Mouse (Mus musculus) hindbrain, embryonic 13.5 days (tissue): ENCODE measurements around the gene Slc45a3. TPM values are rescaled to one million over a fixed set of nuclear protein-coding genes. Genes with fewer than 3 reads are reported as not detected.

ENCODE experiments used
- ATAC-seq: fragments of 200-750 bp; cut with Nextera tagmentation; 2 replicates; pipeline ENCODE4 v1.8.0; 2017; ENCODE audit warnings: moderate TSS enrichment; ENCODE audit not compliant: low FRiP score
- H3K27ac ChIP-seq: fragments of 300-500 bp; sonication (generic); 2 replicates; pipeline ENCODE4 v1.5.1; 2015; ENCODE audit warnings: inconsistent platforms, mild to moderate bottlenecking, moderate library complexity
- H3K27me3 ChIP-seq: fragments of 300-500 bp; sonication (generic); 2 replicates; pipeline ENCODE4 v1.6.1; 2015; ENCODE audit warnings: mild to moderate bottlenecking, inconsistent platforms
- H3K36me3 ChIP-seq: fragments of 300-500 bp; sonication (generic); 2 replicates; pipeline ENCODE4 v1.6.1; 2015; ENCODE audit warnings: mild to moderate bottlenecking, inconsistent platforms
- H3K4me1 ChIP-seq: fragments of 300-500 bp; sonication (generic); replicated peaks from 2 replicates; pipeline ENCODE4 v1.6.1; 2015; ENCODE audit warnings: inconsistent platforms
- H3K4me2 ChIP-seq: fragments of 300-500 bp; sonication (generic); 2 replicates; pipeline ENCODE4 v1.6.1; 2015; ENCODE audit warnings: inconsistent platforms, mild to moderate bottlenecking, moderate library complexity
- H3K4me3 ChIP-seq: fragments of 300-500 bp; sonication (generic); 2 replicates; pipeline ENCODE4 v1.5.1; 2015; ENCODE audit warnings: mild to moderate bottlenecking, inconsistent platforms
- H3K9ac ChIP-seq: fragments of 300-500 bp; sonication (generic); 2 replicates; pipeline ENCODE4 v1.6.1; 2015; ENCODE audit warnings: mild to moderate bottlenecking, inconsistent platforms
- H3K9me3 ChIP-seq: fragments of 300-500 bp; sonication (generic); 2 replicates; pipeline ENCODE4 v1.6.1; 2016; ENCODE audit warnings: inconsistent platforms
- WGBS: fragments of 180-500 bp; shearing (Covaris S2); methylation state at CpG from one replicate; pipeline ENCODE4 v1.1.7; 2015; 5-methylcytosine and 5-hydroxymethylcytosine counted together
- polyA plus RNA-seq: library from polyadenylated mRNA; unstranded; fragments of >200 nt; fragmentation: Nextera tagmentation; extraction: Ambion mirVana; gene quantifications from 2 replicates; pipeline ENCODE4 v1.2.1, GENCODE M21; 2015

Slc45a3 gene
- polyA plus RNA-seq = 1.8 and 4.3 TPM in 2 replicates

GRCm38 (mm10) chr1:131962606-131963084 lies at the start of gene Slc45a3:
TSS of gene Slc45a3 (plus strand) at chr1:131962967.
- peak; percentile 71 for ATAC-seq
- H3K27me3 ChIP-seq = peaks cover 47% of the 10 kb centered on the region
- H3K9me3 ChIP-seq = no peaks in the 10 kb centered on the region
- WGBS = under 1% methylated on average over 34 of the region's 35 CpGs
- H3K4me2 ChIP-seq = peak within 1 kb of the TSS; percentile 99
- H3K9ac ChIP-seq = peak within 1 kb of the TSS; percentile 81
- H3K36me3 ChIP-seq = no peaks in the 10 kb centered on the region
- peaks cover 32% of the 10 kb centered on the region for H3K4me1 ChIP-seq
- H3K4me3 ChIP-seq = peak within 1 kb of the TSS; percentile 84
- no peak within 1 kb of the TSS for H3K27ac ChIP-seq

DNA sequence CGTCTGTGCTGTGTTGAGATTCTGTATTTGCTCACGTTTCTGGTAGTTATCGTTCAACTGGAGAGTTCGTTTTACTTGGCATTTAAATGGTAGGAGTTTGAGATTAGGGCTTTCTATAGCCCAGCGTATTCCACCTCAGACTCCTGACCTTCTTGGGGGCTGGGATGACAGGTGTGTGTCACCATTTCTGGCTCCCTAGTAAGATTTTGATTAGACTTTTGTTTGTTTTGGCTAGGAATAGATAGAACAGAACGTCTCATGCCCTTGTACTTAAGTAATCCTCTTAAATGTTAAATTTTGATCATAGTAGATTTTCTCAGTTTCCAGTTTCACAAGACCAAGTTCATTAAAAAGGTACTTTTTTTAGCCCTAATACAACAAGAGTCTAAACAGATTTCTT lies 45.1 kb upstream of the Slc45a3 start:
- H3K27ac ChIP-seq = no peak overlapping the region
- H3K27me3 ChIP-seq = no peaks in the 10 kb centered on the region
- no peak overlapping the region for H3K4me3 ChIP-seq
- no peak for ATAC-seq
- H3K4me1 ChIP-seq = peaks cover 11% of the 10 kb centered on the region
- peaks cover 32% of the 10 kb centered on the region for H3K36me3 ChIP-seq
- H3K4me2 ChIP-seq = no peak overlapping the region
- no peak overlapping the region for H3K9ac ChIP-seq
- H3K9me3 ChIP-seq = no peaks in the 10 kb centered on the region
- WGBS = 84% methylated on average over 6 of the region's 6 CpGs

- peaks cover 40% of the 10 kb centered on the region for H3K36me3 ChIP-seq
- no peak overlapping the region for H3K4me2 ChIP-seq
- H3K27ac ChIP-seq = no peak overlapping the region
- no peak overlapping the region for H3K4me3 ChIP-seq
- no peaks in the 10 kb centered on the region for H3K9me3 ChIP-seq
- no peak for ATAC-seq
- H3K27me3 ChIP-seq = no peaks in the 10 kb centered on the region
- 97% methylated on average over 2 of the region's 2 CpGs for WGBS
- H3K9ac ChIP-seq = no peak overlapping the region
- H3K4me1 ChIP-seq = 0 out of 2 replicates have a peak, but pooled peaks cover 5% of the 10 kb centered on the region
Observed at GRCm38 (mm10) chr1:131919052-131919451, 43.7 kb upstream of the Slc45a3 start.

- Histone ChIP-seq H3K9me3 (no peaks in the 10 kb centered on the region), H3K4me2 (no peak overlapping the region), H3K36me3 (peaks cover 67% of the 10 kb centered on the region), H3K9ac (no peak overlapping the region), H3K27me3 (no peaks in the 10 kb centered on the region), H3K4me3 (no peak overlapping the region), H3K4me1 (no peaks in the 10 kb centered on the region), H3K27ac (no peak overlapping the region)
- no peak for ATAC-seq
- 98% methylated on average over 3 of the region's 3 CpGs for WGBS
Observed at GRCm38 (mm10) chr1:131922100-131922499, 40.7 kb upstream of the Slc45a3 start.

DNA sequence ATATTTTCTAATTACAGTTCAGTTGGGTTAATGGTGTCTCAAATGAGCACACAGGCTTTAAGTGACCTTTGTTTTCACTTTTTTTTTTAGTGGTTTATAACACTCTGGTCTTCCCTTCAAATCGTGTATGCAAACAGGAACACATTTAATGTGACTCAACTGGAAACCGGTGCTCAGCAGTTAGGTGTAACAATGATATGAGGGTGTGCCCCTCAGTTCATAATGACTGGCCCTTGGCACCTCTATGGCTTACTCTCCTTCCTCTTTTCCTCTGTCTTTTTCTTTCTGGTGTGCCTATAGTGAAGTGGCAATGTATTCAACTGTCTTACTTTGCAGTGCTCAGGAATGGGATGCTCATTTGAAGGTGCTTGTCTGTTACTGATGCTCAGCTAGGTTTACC lies 29.3 kb upstream of the Slc45a3 start:
- Histone ChIP-seq H3K9me3 (no peaks in the 10 kb centered on the region), H3K27me3 (no peaks in the 10 kb centered on the region), H3K4me2 (no peak overlapping the region), H3K9ac (no peak overlapping the region), H3K4me1 (no peaks in the 10 kb centered on the region), H3K27ac (no peak overlapping the region), H3K36me3 (peaks cover 42% of the 10 kb centered on the region), H3K4me3 (no peak overlapping the region)
- no peak for ATAC-seq
- WGBS = 92% methylated on average over 2 of the region's 2 CpGs

- Histone ChIP-seq H3K4me2 (no peak overlapping the region), H3K9ac (no peak overlapping the region), H3K27ac (no peak overlapping the region), H3K4me3 (no peak overlapping the region), H3K4me1 (0 out of 2 replicates have a peak, but pooled peaks cover 2% of the 10 kb centered on the region), H3K27me3 (no peaks in the 10 kb centered on the region), H3K36me3 (peaks cover 11% of the 10 kb centered on the region), H3K9me3 (no peaks in the 10 kb centered on the region)
- peak; percentile 24; the same call in 1 of the 2 replicates for ATAC-seq
- whole genome bisulfite sequencing = 47% methylated on average over 6 of the region's 6 CpGs
Observed at GRCm38 (mm10) chr1:131937659-131938305, 25.0 kb upstream of the Slc45a3 start.

GRCm38 (mm10) chr1:131938811-131939210 lies 24.0 kb upstream of the Slc45a3 start:
- ATAC-seq = no peak
- no peaks in the 10 kb centered on the region for H3K9me3 ChIP-seq
- 0 out of 2 replicates have a peak, but pooled peaks cover 2% of the 10 kb centered on the region for H3K4me1 ChIP-seq
- no peak overlapping the region for H3K4me3 ChIP-seq
- WGBS = 80% methylated on average over 1 of the region's 1 CpGs
- H3K27me3 ChIP-seq = no peaks in the 10 kb centered on the region
- no peak overlapping the region for H3K27ac ChIP-seq
- no peak overlapping the region for H3K4me2 ChIP-seq
- peaks cover 6% of the 10 kb centered on the region for H3K36me3 ChIP-seq
- H3K9ac ChIP-seq = no peak overlapping the region

GRCm38 (mm10) chr1:131940711-131941244 lies 22.0 kb upstream of the Slc45a3 start:
- Histone ChIP-seq H3K27ac (no peak overlapping the region), H3K4me1 (peaks cover 2% of the 10 kb centered on the region; the same call in 1 of the 2 replicates), H3K4me2 (no peak overlapping the region), H3K27me3 (no peaks in the 10 kb centered on the region), H3K36me3 (no peaks in the 10 kb centered on the region), H3K4me3 (no peak overlapping the region), H3K9ac (no peak overlapping the region), H3K9me3 (no peaks in the 10 kb centered on the region)
- WGBS = 46% methylated on average over 2 of the region's 2 CpGs
- no peak for ATAC-seq

GRCm38 (mm10) chr1:131941501-131941900 lies 21.3 kb upstream of the Slc45a3 start:
- Histone ChIP-seq H3K4me3 (no peak overlapping the region), H3K36me3 (no peaks in the 10 kb centered on the region), H3K4me2 (no peak overlapping the region), H3K9me3 (no peaks in the 10 kb centered on the region), H3K27ac (no peak overlapping the region), H3K9ac (no peak overlapping the region), H3K4me1 (peaks cover 2% of the 10 kb centered on the region; the same call in 1 of the 2 replicates), H3K27me3 (no peaks in the 10 kb centered on the region)
- ATAC-seq = no peak
- WGBS = 98% methylated on average over 1 of the region's 1 CpGs

DNA sequence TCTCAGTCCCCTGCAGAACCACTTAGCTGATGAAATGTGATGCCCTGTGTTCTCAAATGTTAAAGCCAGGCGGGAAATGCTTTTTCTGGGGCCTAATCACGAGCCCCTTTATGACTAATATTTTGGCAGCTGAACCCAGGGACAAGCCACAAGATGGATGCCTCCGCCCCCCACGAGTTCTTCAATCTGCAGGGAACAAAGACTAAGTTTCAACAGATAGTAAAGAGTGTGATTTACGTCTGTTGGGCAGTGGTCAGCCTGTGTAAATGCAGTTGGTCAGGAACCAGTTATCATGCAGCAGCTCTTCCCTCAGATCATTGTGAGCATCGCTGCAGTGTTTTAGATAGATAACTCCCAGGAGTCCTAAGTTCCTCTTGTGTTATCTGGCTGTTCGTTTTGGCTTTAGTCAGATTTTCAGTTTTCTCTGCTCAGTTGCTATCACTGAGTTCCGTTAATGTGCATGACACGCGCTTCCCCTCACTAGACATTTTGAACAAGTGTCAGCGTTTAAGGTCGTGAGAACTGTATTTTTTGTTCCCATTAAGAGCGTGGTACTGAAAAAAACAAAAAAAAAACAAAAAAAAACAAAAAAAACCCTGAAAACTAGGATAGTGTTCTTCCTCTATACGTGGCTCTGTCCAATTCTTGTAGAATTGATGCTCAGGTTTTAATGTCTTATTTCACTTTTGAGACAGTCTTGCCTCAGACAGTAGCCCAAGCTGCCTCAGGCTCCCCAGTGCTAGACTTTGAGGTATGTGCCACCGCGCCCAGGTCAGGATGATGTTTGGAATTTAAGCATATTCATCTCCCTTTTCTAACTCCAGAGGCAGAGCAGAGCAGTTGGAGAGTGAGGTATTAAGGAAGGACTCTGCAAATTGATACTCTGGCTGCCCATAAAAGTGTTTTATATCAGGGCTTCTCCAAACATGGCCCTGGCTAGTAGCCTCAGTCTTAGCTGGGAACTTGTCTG lies 19.9 kb upstream of the Slc45a3 start:
- Histone ChIP-seq H3K27me3 (no peaks in the 10 kb centered on the region), H3K9me3 (no peaks in the 10 kb centered on the region), H3K27ac (no peak overlapping the region), H3K36me3 (no peaks in the 10 kb centered on the region), H3K4me2 (no peak overlapping the region), H3K4me3 (no peak overlapping the region), H3K9ac (no peak overlapping the region), H3K4me1 (peaks cover 2% of the 10 kb centered on the region; the same call in 1 of the 2 replicates)
- 68% methylated on average over 16 of the region's 16 CpGs for WGBS
- no peak for ATAC-seq

GRCm38 (mm10) chr1:131945674-131946440 lies 16.9 kb upstream of the Slc45a3 start:
- Histone ChIP-seq H3K36me3 (no peaks in the 10 kb centered on the region), H3K4me2 (no peak overlapping the region), H3K4me3 (no peak overlapping the region), H3K9ac (no peak overlapping the region), H3K4me1 (peaks cover 2% of the 10 kb centered on the region), H3K27me3 (no peaks in the 10 kb centered on the region), H3K27ac (no peak overlapping the region), H3K9me3 (no peaks in the 10 kb centered on the region)
- no peak for ATAC-seq
- WGBS = 68% methylated on average over 10 of the region's 10 CpGs
